Mouse (Mus musculus): ENCODE results near the gene Lzic. TPM values are rescaled to one million over a fixed set of nuclear protein-coding genes. Genes with fewer than 3 reads are reported as not detected.
A peak's percentile ranks its signal among the peaks of the same experiment; 100 is the strongest.

The Lzic gene
- polyA plus RNA-seq, 1 experiment from 2014 or later = 43.6 TPM

- H3K36me3 ChIP-seq (ENCODE audit: control insufficient read depth, insufficient read depth, low read length) = no peaks in the 10 kb centered on the region
- H3K4me2 ChIP-seq = no peak overlapping the region
- H3K27me3 ChIP-seq (replicated peaks; ENCODE audit: control insufficient read depth, insufficient read depth, low read length) = no peaks in the 10 kb centered on the region
- H3K9me3 ChIP-seq (ENCODE audit: control insufficient read depth, low read length) = no peaks in the 10 kb centered on the region
- ATAC-seq (replicated peaks; ENCODE audit: low FRiP score) = no peak
- H3K27ac ChIP-seq (ENCODE audit: low read depth, low read length) = no peak overlapping the region
- no peak overlapping the region for H3K9ac ChIP-seq (ENCODE audit: low read depth, low read length)
- 62% methylated on average over 3 of the region's 3 CpGs for WGBS
- DNase-seq (ENCODE audit: low spot score) = no peak
- no peak overlapping the region for H3K4me3 ChIP-seq (ENCODE audit: low read depth, low read length)
- H3K4me1 ChIP-seq (replicated peaks; ENCODE audit: control insufficient read depth, insufficient read depth, low read length) = no peaks in the 10 kb centered on the region; the same call in 1 of the 2 replicates
Measured at GRCm38 (mm10) chr4:149506904-149507303, 21.9 kb downstream of the Lzic start.

GRCm38 (mm10) chr4:149511221-149511646 is 26.2 kb downstream of the Lzic start:
- Histone ChIP-seq H3K4me3 (ENCODE audit: low read depth, low read length) (no peak overlapping the region), H3K4me1 (replicated peaks; ENCODE audit: control insufficient read depth, insufficient read depth, low read length) (no peaks in the 10 kb centered on the region; the same call in 1 of the 2 replicates), H3K4me2 (no peak overlapping the region), H3K27ac (ENCODE audit: low read depth, low read length) (no peak overlapping the region), H3K9ac (ENCODE audit: low read depth, low read length) (no peak overlapping the region), H3K9me3 (ENCODE audit: control insufficient read depth, low read length) (no peaks in the 10 kb centered on the region), H3K27me3 (replicated peaks; ENCODE audit: control insufficient read depth, insufficient read depth, low read length) (no peaks in the 10 kb centered on the region), H3K36me3 (ENCODE audit: control insufficient read depth, insufficient read depth, low read length) (no peaks in the 10 kb centered on the region)
- ATAC-seq (replicated peaks; ENCODE audit: low FRiP score) = no peak
- 66% methylated on average over 6 of the region's 6 CpGs for WGBS
- no peak for DNase-seq (ENCODE audit: low spot score)

GRCm38 (mm10) chr4:149512072-149512471 is 27.0 kb downstream of the Lzic start:
- DNase-seq (ENCODE audit: low spot score) = no peak
- WGBS = 86% methylated on average over 7 of the region's 7 CpGs
- no peak for ATAC-seq (replicated peaks; ENCODE audit: low FRiP score)

DNA sequence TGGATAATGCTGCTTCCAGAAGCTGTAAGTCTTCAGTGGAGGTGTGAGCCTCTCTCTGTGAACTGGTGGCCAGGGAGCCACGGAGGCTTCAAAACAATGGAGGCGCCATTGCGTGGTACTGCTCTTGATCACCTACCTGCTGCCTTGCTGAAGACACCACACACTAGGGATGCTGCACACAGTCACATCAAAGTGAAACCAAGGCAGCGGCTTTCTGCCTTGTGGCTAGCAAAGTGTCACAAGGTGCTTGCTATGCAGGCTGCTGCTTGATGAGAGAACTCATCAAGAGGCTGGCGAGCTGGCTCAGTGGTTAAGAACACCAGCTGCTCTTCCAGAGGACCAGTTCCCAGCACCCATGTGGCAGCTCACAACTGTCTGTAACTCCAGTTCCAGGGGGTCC is 30.7 kb downstream of the Lzic start:
- Histone ChIP-seq H3K4me3 (ENCODE audit: low read depth, low read length) (no peak overlapping the region), H3K36me3 (ENCODE audit: control insufficient read depth, insufficient read depth, low read length) (no peaks in the 10 kb centered on the region), H3K9me3 (ENCODE audit: control insufficient read depth, low read length) (no peaks in the 10 kb centered on the region), H3K4me1 (replicated peaks; ENCODE audit: control insufficient read depth, insufficient read depth, low read length) (peaks cover 8% of the 10 kb centered on the region), H3K27ac (ENCODE audit: low read depth, low read length) (no peak overlapping the region), H3K4me2 (no peak overlapping the region), H3K27me3 (replicated peaks; ENCODE audit: control insufficient read depth, insufficient read depth, low read length) (no peaks in the 10 kb centered on the region), H3K9ac (ENCODE audit: low read depth, low read length) (no peak overlapping the region)
- DNase-seq (ENCODE audit: low spot score) (no peak), ATAC-seq (replicated peaks; ENCODE audit: low FRiP score) (no peak)
- 89% methylated on average over 5 of the region's 5 CpGs for WGBS

More at GRCm38 (mm10) chr4:149512072-149512471, 27.0 kb downstream of the Lzic start:
- Histone ChIP-seq H3K4me1 (replicated peaks; ENCODE audit: control insufficient read depth, insufficient read depth, low read length) (no peaks in the 10 kb centered on the region; the same call in 1 of the 2 replicates), H3K4me2 (no peak overlapping the region), H3K27me3 (replicated peaks; ENCODE audit: control insufficient read depth, insufficient read depth, low read length) (no peaks in the 10 kb centered on the region), H3K27ac (ENCODE audit: low read depth, low read length) (no peak overlapping the region), H3K9me3 (ENCODE audit: control insufficient read depth, low read length) (no peaks in the 10 kb centered on the region), H3K36me3 (ENCODE audit: control insufficient read depth, insufficient read depth, low read length) (no peaks in the 10 kb centered on the region), H3K4me3 (ENCODE audit: low read depth, low read length) (no peak overlapping the region), H3K9ac (ENCODE audit: low read depth, low read length) (no peak overlapping the region)

DNA sequence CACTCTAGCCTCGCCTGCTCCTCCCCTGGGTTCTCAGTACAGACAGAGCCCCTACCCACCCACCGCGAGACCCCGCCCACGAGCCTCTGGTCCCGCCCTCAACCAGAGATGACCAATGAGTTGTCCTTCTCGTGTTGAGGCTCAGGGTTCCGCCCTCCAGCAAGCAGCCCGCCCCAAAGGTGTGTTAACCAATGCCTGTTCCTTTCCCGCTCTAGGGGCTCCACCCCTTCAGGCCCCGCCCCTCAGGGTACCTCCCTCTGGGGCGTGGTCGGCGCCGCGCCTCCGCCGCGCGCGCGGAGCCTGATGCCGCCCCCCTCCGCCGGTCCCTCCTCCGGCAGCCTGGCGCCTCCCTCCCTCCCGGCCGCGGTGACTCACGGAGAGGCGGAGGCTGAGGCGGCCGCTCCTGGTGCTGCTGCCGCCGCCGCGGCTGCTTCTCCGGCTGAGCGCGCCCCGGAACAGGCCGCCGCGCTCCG is 32.9 kb downstream of the Lzic start, which contains the start of gene Ctnnbip1:
Ctnnbip1 (plus strand) TSS at position 369 of the 473 bp plus-strand sequence.
- peak; percentile 98 for DNase-seq (ENCODE audit: low spot score)
- peak within 1 kb of the TSS; percentile 84 for H3K9ac ChIP-seq (ENCODE audit: low read depth, low read length)
- ATAC-seq (replicated peaks; ENCODE audit: low FRiP score) = peak; percentile 99
- no peaks in the 10 kb centered on the region for H3K9me3 ChIP-seq (ENCODE audit: control insufficient read depth, low read length)
- peaks cover 8% of the 10 kb centered on the region for H3K4me1 ChIP-seq (replicated peaks; ENCODE audit: control insufficient read depth, insufficient read depth, low read length)
- H3K4me2 ChIP-seq = peak within 1 kb of the TSS; percentile 95
- 0 out of 2 replicates have a peak within 1 kb of the TSS, but pooled peaks have one; percentile 25 for H3K27ac ChIP-seq (ENCODE audit: low read depth, low read length)
- no peaks in the 10 kb centered on the region for H3K36me3 ChIP-seq (ENCODE audit: control insufficient read depth, insufficient read depth, low read length)
- H3K27me3 ChIP-seq (replicated peaks; ENCODE audit: control insufficient read depth, insufficient read depth, low read length) = no peaks in the 10 kb centered on the region
- peak within 1 kb of the TSS; percentile 81 for H3K4me3 ChIP-seq (ENCODE audit: low read depth, low read length)
- under 1% methylated on average over 46 of the region's 46 CpGs for WGBS

GRCm38 (mm10) chr4:149518351-149519220 is 33.6 kb downstream of the Lzic start:
- ATAC-seq (replicated peaks; ENCODE audit: low FRiP score) (no peak; the same call in 1 of the 2 replicates), DNase-seq (ENCODE audit: low spot score) (no peak)
- no peaks in the 10 kb centered on the region for H3K9me3 ChIP-seq (ENCODE audit: control insufficient read depth, low read length)
- peaks cover 8% of the 10 kb centered on the region for H3K4me1 ChIP-seq (replicated peaks; ENCODE audit: control insufficient read depth, insufficient read depth, low read length)
- peak overlapping the region; percentile 84 for H3K9ac ChIP-seq (ENCODE audit: low read depth, low read length)
- WGBS = 4% methylated on average over 51 of the region's 52 CpGs
- 0 out of 2 replicates have a peak overlapping the region, but pooled peaks have one; percentile 25 for H3K27ac ChIP-seq (ENCODE audit: low read depth, low read length)
- peak overlapping the region; percentile 81 for H3K4me3 ChIP-seq (ENCODE audit: low read depth, low read length)
- no peaks in the 10 kb centered on the region for H3K27me3 ChIP-seq (replicated peaks; ENCODE audit: control insufficient read depth, insufficient read depth, low read length)
- no peaks in the 10 kb centered on the region for H3K36me3 ChIP-seq (ENCODE audit: control insufficient read depth, insufficient read depth, low read length)
- H3K4me2 ChIP-seq = peak overlapping the region; percentile 95

GRCm38 (mm10) chr4:149521258-149521657 is 36.2 kb downstream of the Lzic start:
- Histone ChIP-seq H3K9me3 (ENCODE audit: control insufficient read depth, low read length) (no peaks in the 10 kb centered on the region), H3K4me1 (replicated peaks; ENCODE audit: control insufficient read depth, insufficient read depth, low read length) (peaks cover 15% of the 10 kb centered on the region), H3K27ac (ENCODE audit: low read depth, low read length) (no peak overlapping the region), H3K4me2 (no peak overlapping the region), H3K36me3 (ENCODE audit: control insufficient read depth, insufficient read depth, low read length) (no peaks in the 10 kb centered on the region), H3K27me3 (replicated peaks; ENCODE audit: control insufficient read depth, insufficient read depth, low read length) (no peaks in the 10 kb centered on the region), H3K4me3 (ENCODE audit: low read depth, low read length) (no peak overlapping the region), H3K9ac (ENCODE audit: low read depth, low read length) (no peak overlapping the region)
- ATAC-seq (replicated peaks; ENCODE audit: low FRiP score) = no peak
- no peak for DNase-seq (ENCODE audit: low spot score)
- 79% methylated on average over 10 of the region's 10 CpGs for WGBS

DNA sequence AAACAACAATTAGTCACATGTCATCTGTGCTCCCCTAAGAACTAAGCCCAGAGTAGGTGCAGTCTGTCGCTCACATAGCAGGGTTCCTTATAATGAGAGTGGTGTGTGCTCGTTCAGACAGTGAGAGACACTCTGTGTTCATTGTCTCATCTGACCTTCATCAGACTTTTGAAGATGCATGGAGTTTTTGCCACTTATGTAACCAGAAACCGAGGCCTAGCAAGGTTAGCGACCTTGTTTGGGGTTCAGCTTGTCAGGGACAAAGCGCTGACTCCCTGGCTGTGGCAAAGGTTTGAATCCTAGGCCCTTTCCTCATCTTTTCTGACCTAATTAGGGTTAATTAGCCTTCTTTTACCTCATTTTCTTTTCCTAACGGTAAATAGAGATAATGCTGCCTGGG is 38.9 kb downstream of the Lzic start:
- no peak overlapping the region for H3K9ac ChIP-seq (ENCODE audit: low read depth, low read length)
- no peak overlapping the region for H3K4me2 ChIP-seq
- 77% methylated on average over 6 of the region's 6 CpGs for WGBS
- no peaks in the 10 kb centered on the region for H3K36me3 ChIP-seq (ENCODE audit: control insufficient read depth, insufficient read depth, low read length)
- DNase-seq (ENCODE audit: low spot score) (no peak), ATAC-seq (replicated peaks; ENCODE audit: low FRiP score) (no peak)
- H3K4me3 ChIP-seq (ENCODE audit: low read depth, low read length) = no peak overlapping the region
- H3K27ac ChIP-seq (ENCODE audit: low read depth, low read length) = no peak overlapping the region
- H3K27me3 ChIP-seq (replicated peaks; ENCODE audit: control insufficient read depth, insufficient read depth, low read length) = no peaks in the 10 kb centered on the region
- no peaks in the 10 kb centered on the region for H3K9me3 ChIP-seq (ENCODE audit: control insufficient read depth, low read length)
- peaks cover 7% of the 10 kb centered on the region; the same call in 1 of the 2 replicates for H3K4me1 ChIP-seq (replicated peaks; ENCODE audit: control insufficient read depth, insufficient read depth, low read length)

Data from liver, embryonic 11.5 days (tissue).